Mouse (Mus musculus): ENCODE measurements around the gene Ern1.
"Not testable (repeated sequence)": the region's sequence is repeated elsewhere in the genome, so short reads cannot be mapped to it uniquely, and the experiment has no call there.

Gene Ern1

DNA sequence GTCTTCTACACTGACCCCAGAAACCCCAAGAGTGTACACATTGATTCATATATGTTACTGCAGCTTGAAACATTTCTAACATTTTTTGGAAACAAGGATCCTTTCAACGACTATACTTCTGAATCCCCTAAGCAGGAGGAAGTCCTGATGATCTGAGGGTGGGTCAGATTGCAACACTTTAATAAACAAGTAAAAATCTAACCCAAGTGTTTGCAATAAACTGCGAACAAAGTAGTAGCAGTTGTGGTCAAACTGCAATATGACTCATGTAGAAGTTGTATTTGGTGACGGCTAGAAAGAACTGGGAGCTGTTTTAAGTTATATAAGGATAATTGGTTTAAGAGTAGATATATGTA is 7.1 kb downstream of the Ern1 start:
- no peak for DNase-seq (ENCODE audit: low read depth)

DNA sequence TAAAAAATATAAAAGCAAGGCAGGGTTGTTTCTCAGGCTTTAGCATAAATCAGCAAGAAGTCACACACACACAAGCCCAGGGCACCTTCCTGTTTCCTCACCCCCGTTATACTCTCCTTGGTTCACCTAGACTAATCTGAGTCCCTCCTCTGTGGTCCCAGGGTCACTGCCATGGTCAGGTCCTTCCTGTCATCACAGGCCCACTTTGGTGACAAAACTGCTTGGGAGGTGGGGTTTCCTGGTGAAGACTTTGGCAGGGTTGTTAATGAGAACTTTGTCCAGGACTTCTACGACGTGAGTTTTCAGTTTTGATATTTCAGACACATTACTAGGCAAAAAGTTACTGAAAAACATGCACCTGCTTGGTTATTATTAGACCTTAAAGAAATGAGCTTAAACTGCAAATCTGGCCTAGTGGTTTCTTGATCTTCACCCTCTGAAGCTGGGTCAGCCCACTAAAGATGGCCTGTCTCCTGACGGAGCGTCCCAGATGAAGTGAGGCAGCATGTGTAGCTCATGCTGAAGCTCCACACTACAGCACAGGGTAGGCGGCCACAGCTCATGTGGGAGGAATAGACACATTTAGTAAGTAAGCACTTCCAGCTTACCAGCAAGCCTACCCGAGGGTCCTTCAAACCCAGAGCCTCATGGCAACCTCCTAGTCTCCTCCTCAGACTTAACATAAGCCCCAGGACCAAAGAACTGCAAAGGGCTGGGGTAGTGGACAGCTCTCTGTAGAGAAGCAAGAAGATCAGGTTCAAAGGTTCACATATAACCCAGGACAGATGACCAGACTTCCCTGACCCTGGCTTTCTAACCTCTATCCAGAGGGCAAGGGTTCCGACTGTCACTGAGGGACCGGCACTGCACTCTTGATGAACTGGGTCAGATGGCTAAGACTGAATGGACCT is 7.8 kb downstream of the Ern1 start:
- DNase-seq (ENCODE audit: low read depth), result no peak

DNA sequence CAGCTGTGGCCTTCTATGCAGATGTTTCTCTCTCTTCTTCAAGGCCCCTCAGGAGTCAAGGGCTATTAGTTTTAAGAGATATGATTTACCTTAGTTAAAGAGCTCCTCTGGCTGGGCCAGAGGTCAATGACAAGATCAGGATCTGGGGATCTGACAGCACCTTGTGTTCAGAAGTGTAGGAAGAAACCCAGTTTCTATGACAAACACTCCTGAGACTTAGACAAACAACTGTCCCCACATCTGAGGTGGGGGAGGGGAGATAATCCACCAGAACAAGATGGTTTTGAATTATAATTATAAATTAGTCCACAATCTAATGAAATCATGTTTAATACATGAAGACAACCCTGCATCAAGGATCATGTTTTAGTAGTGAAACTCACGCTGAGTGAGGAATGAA is 8.9 kb downstream of the Ern1 start:
- no peak for DNase-seq (ENCODE audit: low read depth)

DNA sequence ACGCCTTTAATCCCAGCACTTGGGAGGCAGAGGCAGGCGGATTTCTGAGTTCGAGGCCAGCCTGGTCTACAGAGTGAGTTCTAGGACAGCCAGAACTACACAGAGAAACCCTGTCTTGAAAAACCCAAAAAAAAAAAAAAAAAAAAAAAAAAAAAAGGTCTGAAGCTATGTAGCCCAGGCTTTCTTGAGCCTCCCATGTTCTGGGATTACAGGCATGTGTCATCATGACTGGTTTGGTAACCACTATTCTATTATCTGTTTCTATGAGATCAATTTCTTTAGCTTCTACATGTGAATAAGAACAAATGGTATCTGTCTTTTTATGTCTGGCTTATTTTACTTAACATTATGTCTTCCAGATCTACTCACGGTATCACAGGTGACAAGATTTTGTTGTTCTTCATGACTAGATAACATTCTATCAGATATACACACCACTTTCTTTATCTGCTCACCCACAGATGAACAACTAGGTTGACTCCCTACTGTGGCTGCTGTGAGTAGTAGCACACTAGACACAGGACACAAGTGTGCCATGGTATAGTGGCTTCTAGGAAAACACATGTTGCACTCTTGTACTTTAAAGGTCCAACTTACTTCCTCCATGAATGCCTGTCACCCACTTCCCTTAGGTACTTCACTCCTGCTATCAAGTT is 10.0 kb downstream of the Ern1 start:
- DNase-seq (ENCODE audit: low read depth), result no peak

DNA sequence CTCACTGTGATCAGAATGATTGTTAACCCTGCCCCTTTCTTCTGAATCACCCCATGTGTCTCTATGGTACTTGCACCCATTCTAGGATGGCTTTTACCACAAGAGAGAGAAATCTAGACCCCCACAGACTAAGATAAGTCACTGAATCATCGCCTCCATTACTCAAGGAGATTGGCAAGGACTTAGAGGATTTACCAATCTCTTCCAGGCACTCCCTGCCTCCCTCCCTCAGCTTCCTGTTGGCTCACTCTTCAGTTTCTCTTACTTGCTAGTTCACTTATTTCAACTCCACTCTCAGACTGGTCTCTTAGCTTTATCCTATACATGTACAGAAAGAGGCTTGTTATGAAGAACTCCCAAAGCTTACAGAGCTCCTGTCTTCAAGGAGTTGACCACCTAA is 12.3 kb downstream of the Ern1 start:
- no peak for DNase-seq (ENCODE audit: low read depth)

DNA sequence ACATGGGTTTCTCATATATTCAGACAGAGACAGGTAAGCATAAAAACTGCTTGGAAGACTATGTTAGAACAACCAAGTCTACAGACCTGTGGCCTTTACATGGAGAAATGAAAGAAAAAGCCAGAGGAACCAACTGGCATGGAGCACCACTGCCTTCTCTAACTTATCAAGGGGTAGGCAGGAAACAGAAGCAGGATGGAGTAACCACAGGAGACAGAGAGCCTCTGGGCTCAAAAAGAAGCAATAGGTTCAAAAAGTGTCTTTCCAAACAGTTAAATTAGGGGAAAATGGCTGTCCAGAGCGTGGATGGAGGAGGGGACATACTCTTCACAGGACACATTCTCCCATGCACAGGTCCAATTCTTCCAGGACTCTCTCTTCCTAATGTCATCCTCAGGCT is 16.0 kb downstream of the Ern1 start:
- no peak for DNase-seq (ENCODE audit: low read depth)

DNA sequence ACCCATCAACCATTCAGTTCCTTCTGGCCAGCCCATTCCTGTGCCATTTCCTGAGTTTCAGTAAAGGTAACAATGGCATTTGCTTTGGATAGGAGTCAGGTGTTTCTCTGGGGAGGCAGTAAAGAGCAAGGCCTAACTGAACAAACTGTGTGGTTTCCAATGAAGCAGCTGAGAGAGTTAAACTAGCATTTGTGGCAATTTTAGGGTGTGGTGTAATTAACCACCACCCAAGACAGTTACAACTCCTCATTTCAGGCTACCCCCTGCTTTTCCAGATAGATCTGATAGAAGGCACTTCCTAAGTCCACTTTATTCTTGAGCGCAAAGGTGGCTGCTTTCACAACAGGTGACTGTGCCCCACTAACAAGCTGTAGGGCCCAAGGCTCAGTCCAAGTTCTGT is 19.1 kb downstream of the Ern1 start:
- no peak for DNase-seq (ENCODE audit: low read depth)

DNA sequence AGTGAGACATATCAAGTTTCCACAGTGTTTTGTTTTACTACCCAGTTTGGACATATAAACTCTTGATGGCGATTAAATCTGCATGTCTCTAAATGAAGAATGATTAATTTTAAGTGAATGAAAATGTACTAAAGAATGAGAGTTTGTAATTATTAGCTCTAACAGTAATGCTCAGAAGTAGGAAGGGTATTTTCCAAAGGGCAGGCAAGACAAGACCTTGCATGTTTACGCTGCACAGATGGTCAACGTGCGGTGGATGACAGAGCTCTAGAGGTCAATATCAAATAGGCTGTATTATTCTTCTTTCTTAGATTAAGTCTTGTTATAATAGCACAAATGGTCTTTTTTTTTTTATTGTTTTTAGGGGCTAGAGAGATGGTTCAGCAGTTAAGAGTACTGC is 21.7 kb downstream of the Ern1 start:
- no peak for DNase-seq (ENCODE audit: low read depth)

DNA sequence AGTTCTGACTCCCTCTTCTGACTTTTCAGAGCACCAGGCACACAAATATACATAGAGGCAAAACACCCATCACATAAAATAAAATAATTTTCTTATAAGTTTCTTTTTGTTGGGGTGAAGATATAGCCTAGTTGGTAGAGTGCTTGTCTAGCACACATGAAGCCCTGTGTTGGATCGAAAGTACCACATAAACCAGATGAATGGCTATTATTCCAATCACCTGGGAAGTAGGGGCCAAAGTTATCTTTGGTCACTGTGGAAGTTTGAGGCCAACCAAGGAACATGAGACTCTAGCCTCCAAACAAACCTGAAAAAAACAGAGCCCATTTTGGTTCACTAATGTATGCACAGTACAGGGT is 22.1 kb downstream of the Ern1 start:
- no peak for DNase-seq (ENCODE audit: low read depth)

DNA sequence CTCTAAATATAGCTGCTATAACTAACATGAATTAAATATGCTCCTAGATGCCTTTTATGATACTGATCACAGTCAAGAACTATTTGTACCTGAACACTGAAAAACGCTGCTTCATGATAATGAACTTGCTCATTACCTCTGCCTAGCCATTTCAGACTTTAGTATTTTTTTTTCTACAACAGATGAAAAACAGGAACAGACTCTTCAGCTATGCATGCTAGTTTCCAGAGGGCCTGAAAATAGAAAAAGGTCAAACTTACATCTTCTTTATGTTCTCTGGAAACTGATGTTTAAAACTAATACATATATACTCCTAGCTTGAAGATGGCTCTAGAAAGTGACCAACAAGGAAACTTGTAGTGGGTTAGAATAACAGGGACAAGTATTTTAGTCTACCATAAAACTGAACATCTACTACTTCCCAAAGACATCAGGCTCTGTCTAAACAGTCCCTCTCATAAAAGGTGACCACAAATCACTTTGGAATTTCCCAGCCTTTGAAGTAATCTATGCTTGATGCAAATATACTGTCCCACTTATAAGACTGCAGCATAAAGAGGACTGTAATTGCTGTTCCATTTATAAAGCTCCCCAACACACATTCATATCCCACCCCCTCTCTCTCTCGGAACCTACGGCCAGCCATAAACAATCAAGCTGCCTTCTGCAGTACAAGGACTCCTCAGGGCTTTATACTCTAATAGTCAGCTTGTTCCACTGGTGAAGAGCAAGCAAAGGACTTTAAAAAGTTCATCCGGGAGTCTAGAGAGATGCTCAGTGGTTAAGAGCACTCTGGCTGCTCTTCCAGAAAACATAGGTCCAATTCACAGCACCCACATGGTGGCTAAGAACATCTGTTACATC is 22.7 kb downstream of the Ern1 start:
- no peak for DNase-seq (ENCODE audit: low read depth)

DNA sequence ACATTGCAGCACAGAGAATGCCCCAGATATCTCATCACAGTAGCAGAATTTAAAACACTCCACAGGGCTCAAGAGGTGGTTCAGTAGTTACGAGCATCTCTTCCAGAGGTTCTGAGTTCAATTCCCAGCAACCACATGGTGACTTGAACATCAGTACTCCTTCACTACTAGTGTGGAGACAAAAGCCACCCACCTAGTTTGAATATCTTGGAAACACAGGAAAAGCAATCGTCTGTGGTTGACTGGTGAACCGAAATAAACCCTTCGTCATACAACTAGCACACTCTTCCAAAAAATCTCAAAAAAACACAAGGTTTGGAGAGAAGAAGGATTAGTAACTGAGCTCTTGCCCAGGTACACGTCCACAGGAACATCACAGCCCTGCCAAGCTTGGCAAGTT is 23.8 kb downstream of the Ern1 start:
- no peak for DNase-seq (ENCODE audit: low read depth)

DNA sequence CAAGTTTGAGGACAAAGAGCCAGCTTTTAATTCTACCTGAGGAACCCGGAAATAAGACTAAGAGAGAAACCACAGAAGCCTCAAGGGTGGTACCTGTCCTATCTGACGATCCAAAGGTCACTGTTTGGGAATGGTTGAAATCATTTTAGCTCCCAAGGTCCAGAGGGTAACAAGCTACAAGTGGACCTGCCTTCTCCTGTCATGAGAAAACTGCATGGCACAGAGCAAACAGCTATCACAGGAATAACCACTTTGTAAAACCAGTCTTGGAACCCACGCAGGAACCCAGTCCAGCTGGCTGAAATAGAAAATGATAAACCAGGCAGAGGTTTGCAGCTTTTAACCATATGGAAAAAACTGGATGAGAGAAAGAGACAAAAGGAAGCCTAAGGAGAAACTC is 25.3 kb downstream of the Ern1 start:
- no peak for DNase-seq (ENCODE audit: low read depth)

DNA sequence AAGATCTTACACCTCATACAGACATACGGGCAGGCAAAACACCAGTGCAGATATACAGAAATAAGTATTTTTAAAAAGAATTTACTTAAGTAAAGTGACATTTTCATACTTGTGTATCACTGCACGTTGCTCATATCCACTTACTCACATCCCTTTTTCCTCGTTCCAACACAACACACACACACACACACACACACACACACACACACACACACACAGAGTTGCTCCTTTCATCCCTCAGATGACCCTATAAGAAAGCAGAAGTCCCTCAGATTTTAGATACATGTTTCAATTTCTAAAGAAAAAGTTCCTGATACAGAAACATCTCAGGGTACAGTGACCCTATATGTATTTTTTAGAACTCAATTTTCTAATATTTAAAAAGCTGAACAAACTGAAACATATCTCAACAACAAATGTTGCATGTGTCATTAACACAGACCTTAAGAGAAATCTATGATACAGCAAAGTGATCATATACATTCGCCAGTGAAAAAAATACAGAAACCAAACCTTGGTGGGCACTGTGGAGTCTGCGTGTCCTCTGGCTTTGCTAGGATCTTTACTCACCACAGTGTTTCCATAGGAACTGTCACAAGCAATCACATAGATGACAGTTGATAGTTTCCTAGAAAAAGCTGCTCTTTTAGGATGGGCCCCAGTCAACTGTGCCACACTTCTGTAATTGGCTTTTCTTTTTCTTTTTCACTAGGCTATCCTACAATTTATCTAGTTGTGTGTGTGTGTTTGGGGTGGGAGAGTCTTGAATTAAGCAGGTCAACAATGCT is 26.3 kb downstream of the Ern1 start:
- DNase-seq (ENCODE audit: low read depth), result no peak

DNA sequence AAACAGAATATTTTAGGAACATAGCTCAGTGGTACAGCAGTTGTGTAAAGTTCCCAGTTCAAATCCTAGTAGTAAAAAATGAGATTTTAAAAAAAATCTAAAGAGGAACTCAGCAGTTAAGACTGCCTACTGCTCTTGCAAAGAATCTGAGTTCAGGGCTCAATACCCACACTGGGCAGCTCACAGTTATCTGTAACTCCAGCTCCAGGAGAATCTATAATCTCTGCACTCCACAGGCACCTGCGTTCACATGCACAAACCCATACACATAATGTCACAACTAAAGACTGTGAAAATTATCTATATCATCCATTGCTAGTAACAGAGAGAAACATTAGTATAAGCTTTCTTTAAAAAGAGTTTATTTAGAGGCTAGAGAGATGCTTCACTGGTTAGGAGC is 27.0 kb downstream of the Ern1 start:
- no peak for DNase-seq (ENCODE audit: low read depth)

DNA sequence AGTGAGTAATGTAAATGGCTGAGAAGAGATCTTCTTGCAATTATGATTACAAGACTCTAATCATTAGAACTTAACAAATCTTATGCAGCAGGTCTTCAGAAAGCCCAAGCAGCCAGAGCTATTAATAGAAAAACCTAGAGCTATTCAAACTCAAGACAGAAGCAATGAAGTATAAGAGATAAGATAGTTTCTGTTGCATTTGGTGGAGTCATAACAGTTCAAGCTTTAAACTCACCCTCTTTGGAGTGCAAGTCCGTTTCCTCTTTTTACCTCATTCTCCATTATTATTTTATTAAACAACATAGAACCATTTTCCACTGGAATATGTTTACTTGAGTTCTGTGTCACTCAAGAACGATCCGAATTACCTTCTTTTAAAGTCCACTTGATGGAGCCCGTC is 29.1 kb downstream of the Ern1 start:
- no peak for DNase-seq (ENCODE audit: low read depth)

DNA sequence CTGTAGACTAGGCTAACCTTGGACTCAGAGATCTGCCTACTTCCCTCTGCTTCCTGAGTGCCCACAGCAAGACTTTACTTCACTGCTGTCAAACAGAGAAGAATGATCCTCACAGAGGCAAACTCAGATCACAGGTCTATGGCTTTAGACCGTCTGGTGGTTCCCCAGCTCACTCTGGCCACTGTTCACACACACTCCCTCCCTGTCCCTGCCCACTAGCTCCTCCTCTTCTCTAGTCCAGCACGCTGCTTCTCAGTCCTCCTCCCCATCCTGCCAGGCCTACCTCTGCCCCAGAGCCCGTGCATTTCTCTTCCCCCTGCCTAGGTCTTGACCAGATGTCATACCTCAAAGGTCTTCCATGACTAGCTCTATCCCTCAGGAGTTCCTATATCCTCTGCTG is 44.0 kb downstream of the Ern1 start:
- DNase-seq (ENCODE audit: low read depth), result no peak

DNA sequence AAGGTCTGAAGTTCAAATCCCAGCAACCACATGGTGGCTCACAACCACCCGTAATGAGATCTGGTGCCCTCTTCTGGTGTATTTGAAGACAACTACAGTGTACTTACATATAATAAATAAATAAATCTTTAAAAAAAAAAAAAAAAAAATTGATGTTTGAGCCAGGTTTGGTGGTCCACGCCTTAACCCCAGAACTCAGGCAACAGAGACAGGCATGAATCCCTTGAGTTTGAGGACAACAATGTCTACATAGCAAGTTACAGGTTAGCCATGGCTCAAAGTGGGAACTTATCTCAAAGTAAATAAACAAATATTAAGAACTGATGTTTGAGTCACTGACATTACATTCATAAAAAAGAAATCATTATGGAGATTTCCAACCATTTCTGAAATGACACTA is 45.1 kb downstream of the Ern1 start:
- DNase-seq (ENCODE audit: low read depth), result not testable (repeated sequence)

DNA sequence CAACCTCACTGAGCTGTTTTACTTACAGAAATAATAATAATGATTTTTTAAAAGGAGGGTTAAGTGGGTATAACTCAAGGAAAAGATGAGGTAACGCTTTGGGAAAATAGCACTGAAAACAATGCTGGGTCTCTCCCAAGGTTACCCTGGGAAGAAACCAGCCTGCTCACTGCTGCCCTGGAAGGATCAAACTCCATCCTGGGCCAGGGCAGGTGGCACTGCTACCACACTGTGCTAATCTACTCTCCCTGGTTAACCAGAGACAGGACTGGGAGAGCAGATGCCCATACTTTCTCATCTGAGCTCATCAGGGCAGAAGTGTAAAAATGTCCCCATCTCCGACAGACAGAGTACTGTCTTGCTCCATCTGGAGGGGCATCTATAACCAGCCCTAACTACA is 47.3 kb downstream of the Ern1 start:
- DNase-seq (ENCODE audit: low read depth), result no peak

DNA sequence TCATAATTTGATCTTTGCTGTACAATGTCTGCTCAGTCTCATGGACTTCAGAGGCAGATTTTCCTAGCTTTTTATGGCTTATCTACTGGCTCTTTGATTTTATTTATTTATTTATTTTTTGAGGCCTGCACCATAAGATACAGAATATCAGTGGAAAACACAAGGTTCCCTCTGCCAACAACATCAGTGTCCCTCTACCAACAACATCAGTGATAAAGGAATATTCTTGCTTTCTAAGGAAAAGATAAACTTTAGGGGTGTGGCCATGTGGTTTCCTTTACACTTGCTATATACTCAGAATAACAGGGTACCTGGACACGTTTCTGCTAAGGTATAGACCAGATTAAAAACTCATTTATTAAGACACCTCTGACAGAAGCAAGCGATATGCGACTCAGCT is 48.3 kb downstream of the Ern1 start:
- DNase-seq (ENCODE audit: low read depth), result peak; percentile 40

DNA sequence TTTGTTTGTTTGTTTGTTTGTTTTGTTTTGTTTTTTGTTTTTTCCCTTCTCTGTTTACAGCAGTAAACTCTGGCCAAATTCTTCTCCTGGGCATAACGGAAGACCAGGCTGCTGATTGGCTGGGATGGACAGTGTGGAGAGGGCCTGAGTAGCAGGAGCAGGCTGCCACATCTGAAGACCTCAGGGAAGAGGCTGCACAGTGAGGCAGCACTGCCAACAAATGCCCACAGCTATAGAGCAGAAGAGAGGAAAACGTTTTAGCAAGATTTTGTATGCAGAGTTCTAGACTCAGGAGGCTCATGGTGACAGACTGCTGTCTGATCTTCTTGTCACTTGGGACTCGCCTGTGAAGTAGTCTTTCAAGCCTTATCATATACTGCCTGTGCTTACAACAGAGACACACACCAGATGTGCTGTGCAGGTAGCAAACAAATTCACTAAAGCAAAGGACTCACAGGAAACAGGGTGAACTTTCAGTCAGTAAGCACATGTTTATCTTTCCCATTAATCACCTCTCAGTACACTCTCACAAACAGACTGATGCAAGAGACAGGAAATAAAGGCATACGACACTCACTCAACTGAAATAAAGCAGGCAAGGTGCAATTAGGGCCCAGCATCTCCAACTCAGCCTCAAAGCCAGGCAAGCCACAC is 49.0 kb downstream of the Ern1 start:
- DNase-seq (ENCODE audit: low read depth), result no peak

DNA sequence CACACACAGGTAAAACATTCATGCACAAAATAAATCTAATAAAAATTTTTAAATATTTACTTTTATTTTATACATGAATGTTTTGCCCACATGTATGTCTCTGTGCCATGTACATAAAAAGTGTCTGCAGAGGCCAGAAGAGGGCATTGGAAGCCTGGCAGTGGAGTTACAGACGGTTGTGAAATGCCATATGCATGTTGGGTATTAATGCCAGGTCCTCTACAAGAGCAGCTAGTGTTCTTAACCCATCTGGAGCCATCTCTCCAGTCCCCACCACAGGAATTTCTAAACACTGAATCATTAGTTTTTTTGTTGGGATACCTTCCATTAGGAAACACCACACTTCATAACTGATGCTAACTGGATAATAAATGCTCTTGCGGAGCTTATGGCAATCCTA is 50.1 kb downstream of the Ern1 start:
- DNase-seq (ENCODE audit: low read depth), result no peak

DNA sequence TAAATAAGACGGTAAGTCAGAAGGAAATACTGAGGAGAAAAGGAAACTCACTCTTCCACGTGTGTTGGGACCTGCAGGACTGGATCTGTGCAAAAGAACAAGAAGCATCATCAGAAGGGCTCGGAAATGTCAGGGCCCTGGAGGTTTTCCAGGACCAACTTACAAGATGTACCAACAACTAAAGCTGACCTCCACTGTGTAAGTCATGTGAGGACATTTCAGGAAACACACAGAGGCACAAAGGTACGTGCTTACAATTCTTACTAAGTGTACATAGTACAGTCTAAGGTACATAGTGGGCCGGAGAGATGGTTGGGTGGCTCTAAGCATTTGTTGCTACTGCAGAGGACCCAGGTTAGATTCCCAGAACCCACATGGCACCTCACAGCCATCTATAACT is 50.6 kb downstream of the Ern1 start:
- no peak for DNase-seq (ENCODE audit: low read depth)
